Mouse (Mus musculus): ENCODE data around the gene Patj. TPM values are rescaled to one million over a fixed set of nuclear protein-coding genes. Genes with fewer than 3 reads are reported as not detected.

The Patj gene
- polyA plus RNA-seq, 1 experiment, result 25.3 TPM

GRCm38 (mm10) chr4:98556449-98556848 is 160.9 kb downstream of the Patj start:
- Histone ChIP-seq H3K4me1 (ENCODE audit: control insufficient read depth, insufficient read depth, low read length) (peaks cover 13% of the 10 kb centered on the region), H3K4me3 (ENCODE audit: insufficient read depth, low read depth, low read length) (no peak overlapping the region), H3K36me3 (ENCODE audit: control insufficient read depth, insufficient read depth, low read length) (no peaks in the 10 kb centered on the region), H3K27ac (ENCODE audit: insufficient read depth, low read depth, low read length) (no peak overlapping the region), H3K27me3 (replicated peaks; ENCODE audit: control insufficient read depth, insufficient read depth, low read length) (no peaks in the 10 kb centered on the region)
- 70% methylated on average over 6 of the region's 6 CpGs for WGBS
- peak; percentile 3 for DNase-seq
- TF ChIP-seq POLR2A (IDR thresholded peaks at IDR 0.05; ENCODE audit: low read depth, low read length), result no peak
- no peak for TF ChIP-seq CTCF (conservative IDR thresholded peaks at IDR 0.05; ENCODE audit: insufficient read depth, insufficient read length, low read depth, low read length)

- Histone ChIP-seq H3K4me1 (ENCODE audit: control insufficient read depth, insufficient read depth, low read length) (peaks cover 13% of the 10 kb centered on the region), H3K4me3 (ENCODE audit: insufficient read depth, low read depth, low read length) (no peak overlapping the region), H3K36me3 (ENCODE audit: control insufficient read depth, insufficient read depth, low read length) (no peaks in the 10 kb centered on the region), H3K27me3 (replicated peaks; ENCODE audit: control insufficient read depth, insufficient read depth, low read length) (no peaks in the 10 kb centered on the region), H3K27ac (ENCODE audit: insufficient read depth, low read depth, low read length) (no peak overlapping the region)
- DNase-seq, result peak; percentile 70
- 75% methylated on average over 13 of the region's 13 CpGs for WGBS
- TF ChIP-seq CTCF (conservative IDR thresholded peaks at IDR 0.05; ENCODE audit: insufficient read depth, insufficient read length, low read depth, low read length) (no peak), POLR2A (IDR thresholded peaks at IDR 0.05; ENCODE audit: low read depth, low read length) (no peak)
Measured at GRCm38 (mm10) chr4:98557192-98557591, 161.6 kb downstream of the Patj start.

GRCm38 (mm10) chr4:98560196-98560830 is 164.7 kb downstream of the Patj start:
- no peak for DNase-seq
- peaks cover 6% of the 10 kb centered on the region for H3K4me1 ChIP-seq (ENCODE audit: control insufficient read depth, insufficient read depth, low read length)
- 67% methylated on average over 9 of the region's 9 CpGs for WGBS
- no peak overlapping the region for H3K4me3 ChIP-seq (ENCODE audit: insufficient read depth, low read depth, low read length)
- H3K27ac ChIP-seq (ENCODE audit: insufficient read depth, low read depth, low read length), result no peak overlapping the region
- no peaks in the 10 kb centered on the region for H3K36me3 ChIP-seq (ENCODE audit: control insufficient read depth, insufficient read depth, low read length)
- TF ChIP-seq POLR2A (IDR thresholded peaks at IDR 0.05; ENCODE audit: low read depth, low read length) (no peak), CTCF (conservative IDR thresholded peaks at IDR 0.05; ENCODE audit: insufficient read depth, insufficient read length, low read depth, low read length) (no peak)
- no peaks in the 10 kb centered on the region for H3K27me3 ChIP-seq (replicated peaks; ENCODE audit: control insufficient read depth, insufficient read depth, low read length)

GRCm38 (mm10) chr4:98563082-98563481 is 167.5 kb downstream of the Patj start:
- H3K27me3 ChIP-seq (replicated peaks; ENCODE audit: control insufficient read depth, insufficient read depth, low read length), result no peaks in the 10 kb centered on the region
- TF ChIP-seq POLR2A (IDR thresholded peaks at IDR 0.05; ENCODE audit: low read depth, low read length), result no peak
- no peak for TF ChIP-seq CTCF (conservative IDR thresholded peaks at IDR 0.05; ENCODE audit: insufficient read depth, insufficient read length, low read depth, low read length)
- no peaks in the 10 kb centered on the region for H3K4me1 ChIP-seq (ENCODE audit: control insufficient read depth, insufficient read depth, low read length)
- 76% methylated on average over 5 of the region's 5 CpGs for WGBS
- no peak for DNase-seq
- no peak overlapping the region for H3K4me3 ChIP-seq (ENCODE audit: insufficient read depth, low read depth, low read length)
- H3K36me3 ChIP-seq (ENCODE audit: control insufficient read depth, insufficient read depth, low read length), result no peaks in the 10 kb centered on the region
- no peak overlapping the region for H3K27ac ChIP-seq (ENCODE audit: insufficient read depth, low read depth, low read length)

- 53% methylated on average over 10 of the region's 10 CpGs for WGBS
- peak; percentile 24 for DNase-seq
- Histone ChIP-seq H3K4me1 (ENCODE audit: control insufficient read depth, insufficient read depth, low read length) (no peaks in the 10 kb centered on the region), H3K36me3 (ENCODE audit: control insufficient read depth, insufficient read depth, low read length) (no peaks in the 10 kb centered on the region), H3K27me3 (replicated peaks; ENCODE audit: control insufficient read depth, insufficient read depth, low read length) (no peaks in the 10 kb centered on the region), H3K27ac (ENCODE audit: insufficient read depth, low read depth, low read length) (no peak overlapping the region), H3K4me3 (ENCODE audit: insufficient read depth, low read depth, low read length) (no peak overlapping the region)
- TF ChIP-seq POLR2A (IDR thresholded peaks at IDR 0.05; ENCODE audit: low read depth, low read length) (no peak), CTCF (conservative IDR thresholded peaks at IDR 0.05; ENCODE audit: insufficient read depth, insufficient read length, low read depth, low read length) (no peak)
Measured at GRCm38 (mm10) chr4:98563506-98564195, 168.1 kb downstream of the Patj start.

- H3K27me3 ChIP-seq (replicated peaks; ENCODE audit: control insufficient read depth, insufficient read depth, low read length), result no peaks in the 10 kb centered on the region
- H3K36me3 ChIP-seq (ENCODE audit: control insufficient read depth, insufficient read depth, low read length), result no peaks in the 10 kb centered on the region
- TF ChIP-seq CTCF (conservative IDR thresholded peaks at IDR 0.05; ENCODE audit: insufficient read depth, insufficient read length, low read depth, low read length) (no peak), POLR2A (IDR thresholded peaks at IDR 0.05; ENCODE audit: low read depth, low read length) (no peak)
- no peak overlapping the region for H3K27ac ChIP-seq (ENCODE audit: insufficient read depth, low read depth, low read length)
- no peaks in the 10 kb centered on the region for H3K4me1 ChIP-seq (ENCODE audit: control insufficient read depth, insufficient read depth, low read length)
- WGBS, result 76% methylated on average over 6 of the region's 6 CpGs
- H3K4me3 ChIP-seq (ENCODE audit: insufficient read depth, low read depth, low read length), result no peak overlapping the region
- DNase-seq, result no peak
Measured at GRCm38 (mm10) chr4:98564196-98564865, 168.7 kb downstream of the Patj start.

- no peak overlapping the region for H3K27ac ChIP-seq (ENCODE audit: insufficient read depth, low read depth, low read length)
- TF ChIP-seq POLR2A (IDR thresholded peaks at IDR 0.05; ENCODE audit: low read depth, low read length) (no peak), CTCF (conservative IDR thresholded peaks at IDR 0.05; ENCODE audit: insufficient read depth, insufficient read length, low read depth, low read length) (no peak)
- H3K4me1 ChIP-seq (ENCODE audit: control insufficient read depth, insufficient read depth, low read length), result no peaks in the 10 kb centered on the region
- H3K27me3 ChIP-seq (replicated peaks; ENCODE audit: control insufficient read depth, insufficient read depth, low read length), result no peaks in the 10 kb centered on the region
- no peaks in the 10 kb centered on the region for H3K36me3 ChIP-seq (ENCODE audit: control insufficient read depth, insufficient read depth, low read length)
- no peak overlapping the region for H3K4me3 ChIP-seq (ENCODE audit: insufficient read depth, low read depth, low read length)
- WGBS, result 88% methylated on average over 6 of the region's 6 CpGs
- DNase-seq, result no peak
Measured at GRCm38 (mm10) chr4:98566741-98567140, 171.2 kb downstream of the Patj start.

Measured in kidney, adult 2 months (tissue).